Comparison of ENCODE assay signal across 5 mouse cellular contexts in the genomic region with DNA sequence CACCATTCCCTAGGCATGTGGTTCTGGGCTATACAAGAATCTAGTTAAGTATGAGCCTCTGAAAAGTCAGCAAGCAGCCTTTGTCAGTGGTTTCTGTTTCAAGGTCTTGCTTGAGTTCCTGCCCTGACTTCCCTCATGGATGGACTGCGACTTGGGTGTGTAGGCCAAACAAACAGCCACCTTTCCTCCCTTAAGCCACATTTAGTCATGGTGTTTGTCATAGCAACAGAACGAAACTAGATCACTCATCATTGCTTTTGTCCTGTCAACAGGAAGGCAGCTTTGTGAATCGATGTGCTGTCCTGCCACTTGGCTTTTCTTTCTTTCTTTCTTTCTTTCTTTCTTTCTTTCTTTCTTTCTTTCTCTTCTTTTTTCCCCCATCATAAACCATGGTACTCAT.
"Had no signal": no experiment of that assay in that cellular context is flagged by ENCODE, and none has a peak within 500 bp of the region (broad histone marks: within the 10 kb centered on the region; RNA-seq: fewer than 3 reads in every experiment).

No protein-coding gene starts in this region.

- DNase-seq: kidney, adult 18-20 months; kidney, postnatal 10 days; kidney, postnatal 4 days; lung, postnatal 14 days; thymus, postnatal 36 days had no signal
